7 mouse cellular contexts compared by ENCODE assay signal in the genomic region with DNA sequence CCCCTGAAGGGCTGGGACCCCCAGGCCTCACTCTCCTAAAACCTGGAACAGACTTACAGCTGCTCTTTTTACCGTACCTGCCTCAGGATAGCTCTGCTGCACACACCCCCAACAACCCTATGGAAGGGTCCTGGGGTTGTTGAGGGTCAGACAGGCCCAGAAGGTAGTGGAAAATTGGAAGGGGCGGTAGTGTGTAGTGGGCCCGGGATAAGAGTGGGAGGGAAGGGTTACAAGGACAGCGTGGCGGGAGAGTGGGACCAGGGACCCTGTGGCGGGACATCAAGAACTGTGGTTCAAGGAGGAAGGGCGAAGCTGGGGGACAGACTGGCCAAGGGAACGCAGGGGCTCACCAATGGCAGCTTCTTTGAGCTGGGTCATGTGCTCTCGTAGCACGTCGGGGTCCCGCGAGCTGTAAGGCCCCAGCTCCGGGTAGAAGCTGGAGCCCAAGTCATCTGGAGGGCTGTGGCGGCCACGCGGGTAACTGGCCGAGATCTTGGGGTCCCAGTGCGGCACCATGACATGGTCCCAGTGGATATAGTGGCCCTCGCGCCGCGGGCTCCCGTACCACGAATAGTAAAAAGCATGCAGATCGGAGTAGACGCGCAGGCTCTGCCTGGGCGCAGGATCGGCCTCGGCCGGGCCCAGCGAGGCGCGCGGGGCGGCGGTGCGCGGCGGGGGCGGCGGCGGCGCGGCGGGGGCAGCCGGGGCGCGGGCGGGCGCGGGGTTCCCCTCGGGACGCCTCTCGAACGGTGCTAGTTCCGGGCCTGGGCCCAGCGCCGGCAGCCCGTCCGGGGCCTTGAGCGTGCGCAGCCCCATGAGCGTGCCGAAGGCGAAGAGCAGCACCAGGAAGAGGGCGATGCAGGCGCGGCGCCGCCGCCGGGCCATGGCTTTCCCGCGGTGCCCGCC. TPM values are rescaled to one million over a fixed set of nuclear protein-coding genes. Genes with fewer than 3 reads are reported as not detected.
DNase-seq lines count a peak whose midpoint lies in the region; ATAC-seq and TF ChIP-seq lines count a peak whose summit lies in the region.

A gene (minus strand): TSS at position 889 of the 906 bp plus-strand sequence.

- TF ChIP-seq EP300 in stomach, postnatal 0 days (optimal IDR thresholded peaks at IDR 0.05): no peak

- no peak within 1 kb of the TSS for H3K27ac ChIP-seq in liver, embryonic 11.5 days (ENCODE audit: low read depth, low read length)
- H3K27ac ChIP-seq in hindbrain, embryonic 11.5 days (ENCODE audit: low read depth, low read length): peak within 1 kb of the TSS; percentile 62
- H3K27ac ChIP-seq in liver, embryonic 13.5 days: no peak within 1 kb of the TSS
- H3K27ac ChIP-seq in stomach, postnatal 0 days (replicated peaks): no peak within 1 kb of the TSS

- no peaks in the 10 kb centered on the region for H3K9me3 ChIP-seq in liver, embryonic 11.5 days (ENCODE audit: control insufficient read depth, low read length)
- no peaks in the 10 kb centered on the region for H3K9me3 ChIP-seq in hindbrain, embryonic 11.5 days (ENCODE audit: control insufficient read depth, low read length)
- no peaks in the 10 kb centered on the region for H3K9me3 ChIP-seq in liver, embryonic 13.5 days (replicated peaks)
- H3K9me3 ChIP-seq in stomach, postnatal 0 days (ENCODE audit: control insufficient read depth, low read length): no peaks in the 10 kb centered on the region

- ATAC-seq in liver, embryonic 11.5 days (replicated peaks; ENCODE audit: low FRiP score): no peak
- peak; percentile 18; the same call in 1 of the 2 replicates for ATAC-seq in hindbrain, embryonic 11.5 days (ENCODE audit: low FRiP score)
- no peak for ATAC-seq in liver, embryonic 13.5 days (ENCODE audit: low read depth)
- ATAC-seq in stomach, postnatal 0 days (ENCODE audit: low FRiP score, low TSS enrichment): peak; percentile 16; the same call in 1 of the 2 replicates

- H3K27me3 ChIP-seq in liver, embryonic 11.5 days (replicated peaks; ENCODE audit: control insufficient read depth, insufficient read depth, low read length): peaks cover 39% of the 10 kb centered on the region
- peaks cover 2% of the 10 kb centered on the region; the same call in 1 of the 2 replicates for H3K27me3 ChIP-seq in hindbrain, embryonic 11.5 days (ENCODE audit: control insufficient read depth, insufficient read depth, low read length)
- H3K27me3 ChIP-seq in liver, embryonic 13.5 days: peaks cover 41% of the 10 kb centered on the region
- peaks cover 2% of the 10 kb centered on the region; the same call in 1 of the 2 replicates for H3K27me3 ChIP-seq in stomach, postnatal 0 days (ENCODE audit: control insufficient read depth, insufficient read depth, low read length)

- H3K4me1 ChIP-seq in liver, embryonic 11.5 days (replicated peaks; ENCODE audit: control insufficient read depth, insufficient read depth, low read length): peaks cover 2% of the 10 kb centered on the region; the same call in 1 of the 2 replicates
- H3K4me1 ChIP-seq in hindbrain, embryonic 11.5 days (replicated peaks; ENCODE audit: control insufficient read depth, insufficient read depth, low read length): peaks cover 5% of the 10 kb centered on the region; the same call in 1 of the 2 replicates
- no peaks in the 10 kb centered on the region for H3K4me1 ChIP-seq in liver, embryonic 13.5 days (replicated peaks)
- H3K4me1 ChIP-seq in stomach, postnatal 0 days (replicated peaks; ENCODE audit: control insufficient read depth, insufficient read depth): no peaks in the 10 kb centered on the region

- 5% methylated on average over 58 of the region's 77 CpGs for WGBS in liver, embryonic 11.5 days
- 2% methylated on average over 63 of the region's 77 CpGs for WGBS in hindbrain, embryonic 11.5 days
- 6% methylated on average over 52 of the region's 77 CpGs for WGBS in liver, embryonic 13.5 days (ENCODE audit: insufficient replicate concordance)
- WGBS in stomach, postnatal 0 days: 5% methylated on average over 44 of the region's 77 CpGs

- no peaks in the 10 kb centered on the region for H3K36me3 ChIP-seq in liver, embryonic 11.5 days (ENCODE audit: control insufficient read depth, insufficient read depth, low read length)
- H3K36me3 ChIP-seq in hindbrain, embryonic 11.5 days (ENCODE audit: control insufficient read depth, insufficient read depth, low read length): no peaks in the 10 kb centered on the region
- H3K36me3 ChIP-seq in liver, embryonic 13.5 days: peaks cover 7% of the 10 kb centered on the region
- no peaks in the 10 kb centered on the region for H3K36me3 ChIP-seq in stomach, postnatal 0 days (ENCODE audit: control insufficient read depth, insufficient read depth, low read length)

- no peak for TF ChIP-seq CTCF in stomach, postnatal 0 days (IDR thresholded peaks at IDR 0.05; ENCODE audit: low read depth)

- DNase-seq in liver, embryonic 11.5 days (ENCODE audit: low spot score): no peak
- DNase-seq in liver: no peak
- peak; percentile 26 for DNase-seq in embryo, embryonic 11 days
- DNase-seq in hindbrain, embryonic 11.5 days (ENCODE audit: low spot score): peak; percentile 50
- no peak for DNase-seq in liver, embryonic 13.5 days
- DNase-seq in stomach, postnatal 0 days (ENCODE audit: low spot score): no peak
- no peak for DNase-seq in gastrocnemius, adult 18-20 months (ENCODE audit: low spot score)

- no peak within 1 kb of the TSS for H3K9ac ChIP-seq in liver, embryonic 11.5 days (ENCODE audit: low read depth, low read length)
- H3K9ac ChIP-seq in hindbrain, embryonic 11.5 days (ENCODE audit: low read depth, low read length): peak within 1 kb of the TSS; percentile 82
- H3K9ac ChIP-seq in liver, embryonic 13.5 days: no peak within 1 kb of the TSS
- H3K9ac ChIP-seq in stomach, postnatal 0 days (ENCODE audit: low read length): no peak within 1 kb of the TSS; the same call in 1 of the 2 replicates

- H3K4me3 ChIP-seq in liver, embryonic 11.5 days (ENCODE audit: low read depth, low read length): peak within 1 kb of the TSS; percentile 46
- peak within 1 kb of the TSS; percentile 69 for H3K4me3 ChIP-seq in hindbrain, embryonic 11.5 days (ENCODE audit: low read depth, low read length)
- H3K4me3 ChIP-seq in liver, embryonic 13.5 days (replicated peaks): peak within 1 kb of the TSS; percentile 39
- H3K4me3 ChIP-seq in stomach, postnatal 0 days (ENCODE audit: low read depth, low read length): peak within 1 kb of the TSS; percentile 40

- H3K4me2 ChIP-seq in liver, embryonic 11.5 days: peak within 1 kb of the TSS; percentile 62
- peak within 1 kb of the TSS; percentile 74 for H3K4me2 ChIP-seq in hindbrain, embryonic 11.5 days (replicated peaks; ENCODE audit: low read depth, low read length)
- H3K4me2 ChIP-seq in liver, embryonic 13.5 days: peak within 1 kb of the TSS; percentile 52
- H3K4me2 ChIP-seq in stomach, postnatal 0 days (replicated peaks; ENCODE audit: low read depth): peak within 1 kb of the TSS; percentile 58

RNA-seq across cellular contexts. Expression of the gene that starts here (rescaled TPM):
- polyA plus RNA-seq in liver, embryonic 11.5 days (2014; fragmentation: Nextera tagmentation; extraction: Ambion mirVana): 0.18 and 0.23 TPM in 2 replicates
- 10.0 and 10.3 TPM in 2 replicates for polyA plus RNA-seq in hindbrain, embryonic 11.5 days (2014; fragmentation: Nextera tagmentation; extraction: Ambion mirVana)
- 0.03 and 0.05 TPM in 2 replicates for polyA plus RNA-seq in liver, embryonic 13.5 days (2015; fragmentation: Nextera tagmentation; extraction: Ambion mirVana)
- 0.19 and 0.21 TPM in 2 replicates for polyA plus RNA-seq in stomach, postnatal 0 days (2015; fragmentation: Nextera tagmentation; extraction: Ambion mirVana)
- under 1 TPM; 0.23 to 0.52 TPM for total RNA-seq in gastrocnemius, adult 18-20 months (2021)

Comparison
In these comparisons a context has a peak if more than half of its experiments do, and no peak if none do; other contexts are left out.
1. Peak in ATAC-seq, H3K4me3 ChIP-seq and H3K4me2 ChIP-seq in stomach, postnatal 0 days; RNA of the gene not detected or under 1 TPM.
2. DNase-seq: peak in embryo, embryonic 11 days (single experiment) and hindbrain, embryonic 11.5 days (single experiment); none in liver, embryonic 11.5 days (single experiment), liver (single experiment), liver, embryonic 13.5 days (single experiment), stomach, postnatal 0 days (single experiment) and gastrocnemius, adult 18-20 months (single experiment).
3. Peak in every context shown above with its lines, with median percentiles within 50 percentile points of each other: H3K4me2 ChIP-seq and H3K4me3 ChIP-seq.